Mouse (Mus musculus) forebrain, embryonic 10.5 days (tissue): ENCODE results near the gene Eps15l1. TPM values are rescaled to one million over a fixed set of nuclear protein-coding genes. Genes with fewer than 3 reads are reported as not detected.

ENCODE experiments used
- DNase-seq: peaks from one replicate; pipeline ENCODE4 v3.0.0-alpha.2; 2017; ENCODE audit warnings: low spot score; ENCODE audit errors: extremely low spot score
- H3K27ac ChIP-seq: fragments of 300-500 bp; sonication (generic); 2 replicates; pipeline ENCODE4 v1.5.1; 2016; ENCODE audit warnings: mild to moderate bottlenecking
- H3K27me3 ChIP-seq: fragments of 300-500 bp; sonication (generic); 2 replicates; pipeline ENCODE4 v1.6.1; 2016; ENCODE audit warnings: mild to moderate bottlenecking; ENCODE audit not compliant: poor library complexity, severe bottlenecking
- H3K36me3 ChIP-seq: fragments of 300-500 bp; sonication (generic); replicated peaks from 2 replicates; pipeline ENCODE4 v1.6.1; 2016; ENCODE audit warnings: mild to moderate bottlenecking, moderate library complexity
- H3K4me1 ChIP-seq: fragments of 300-500 bp; sonication (generic); 2 replicates; pipeline ENCODE4 v1.6.1; 2016
- H3K4me3 ChIP-seq: fragments of 300-500 bp; sonication (generic); 2 replicates; pipeline ENCODE4 v1.5.1; 2016; ENCODE audit warnings: mild to moderate bottlenecking, moderate library complexity
- H3K9me3 ChIP-seq: fragments of 300-500 bp; sonication (generic); 2 replicates; pipeline ENCODE4 v1.6.1; 2016; ENCODE audit warnings: mild to moderate bottlenecking, moderate library complexity
- WGBS: fragments of 180-500 bp; shearing (Covaris S2); methylation state at CpG from one replicate; pipeline ENCODE4 v1.1.7; 2016; 5-methylcytosine and 5-hydroxymethylcytosine counted together
- polyA plus RNA-seq: library from polyadenylated mRNA; unstranded; fragments of >200 nt; fragmentation: Nextera tagmentation; extraction: Ambion mirVana; gene quantifications from 2 replicates; pipeline ENCODE4 v1.2.1, GENCODE M21; 2016

Gene Eps15l1
- polyA plus RNA-seq, 1 experiment from 2014 or later: 72.9 TPM

GRCm38 (mm10) chr8:72336273-72336672, 85.0 kb downstream of the Eps15l1 start:
- Histone ChIP-seq H3K36me3 (peaks cover 61% of the 10 kb centered on the region), H3K9me3 (no peaks in the 10 kb centered on the region), H3K4me3 (no peak overlapping the region), H3K4me1 (peaks cover 10% of the 10 kb centered on the region), H3K27ac (no peak overlapping the region), H3K27me3 (no peaks in the 10 kb centered on the region)
- WGBS: 90% methylated on average over 2 of the region's 2 CpGs
- DNase-seq: no peak

- DNase-seq: no peak
- peaks cover 41% of the 10 kb centered on the region for H3K36me3 ChIP-seq
- no peaks in the 10 kb centered on the region for H3K9me3 ChIP-seq
- WGBS: 85% methylated on average over 4 of the region's 4 CpGs
- no peak overlapping the region for H3K27ac ChIP-seq
- H3K4me1 ChIP-seq: peaks cover 10% of the 10 kb centered on the region
- no peaks in the 10 kb centered on the region for H3K27me3 ChIP-seq
- H3K4me3 ChIP-seq: no peak overlapping the region
These were observed 87.1 kb downstream of the Eps15l1 start for GRCm38 (mm10) chr8:72334144-72334641.

GRCm38 (mm10) chr8:72333429-72334143, 87.7 kb downstream of the Eps15l1 start:
- no peak for DNase-seq
- WGBS: 52% methylated on average over 3 of the region's 3 CpGs
- Histone ChIP-seq H3K27me3 (no peaks in the 10 kb centered on the region), H3K4me1 (peaks cover 10% of the 10 kb centered on the region), H3K4me3 (no peak overlapping the region), H3K27ac (no peak overlapping the region), H3K36me3 (peaks cover 34% of the 10 kb centered on the region), H3K9me3 (no peaks in the 10 kb centered on the region)

GRCm38 (mm10) chr8:72331631-72332030, 89.6 kb downstream of the Eps15l1 start:
- Histone ChIP-seq H3K27ac (no peak overlapping the region), H3K27me3 (no peaks in the 10 kb centered on the region), H3K36me3 (peaks cover 15% of the 10 kb centered on the region), H3K4me3 (no peak overlapping the region), H3K4me1 (peaks cover 10% of the 10 kb centered on the region), H3K9me3 (no peaks in the 10 kb centered on the region)
- DNase-seq: no peak
- WGBS: 91% methylated on average over 4 of the region's 4 CpGs

- 87% methylated on average over 6 of the region's 6 CpGs for WGBS
- no peak overlapping the region for H3K27ac ChIP-seq
- peaks cover 10% of the 10 kb centered on the region for H3K4me1 ChIP-seq
- H3K9me3 ChIP-seq: no peaks in the 10 kb centered on the region
- H3K4me3 ChIP-seq: no peak overlapping the region
- DNase-seq: no peak
- H3K36me3 ChIP-seq: peaks cover 9% of the 10 kb centered on the region
- no peaks in the 10 kb centered on the region for H3K27me3 ChIP-seq
These were observed 90.3 kb downstream of the Eps15l1 start for GRCm38 (mm10) chr8:72330806-72331516.

- no peak for DNase-seq
- no peaks in the 10 kb centered on the region; the same call in 1 of the 2 replicates for H3K27me3 ChIP-seq
- H3K9me3 ChIP-seq: no peaks in the 10 kb centered on the region
- no peaks in the 10 kb centered on the region for H3K36me3 ChIP-seq
- H3K27ac ChIP-seq: no peak overlapping the region
- H3K4me3 ChIP-seq: no peak overlapping the region
- 91% methylated on average over 3 of the region's 3 CpGs for WGBS
- H3K4me1 ChIP-seq: peaks cover 10% of the 10 kb centered on the region
These were observed 92.1 kb downstream of the Eps15l1 start for GRCm38 (mm10) chr8:72329116-72329515.

- 74% methylated on average over 2 of the region's 2 CpGs for WGBS
- peaks cover 8% of the 10 kb centered on the region for H3K4me1 ChIP-seq
- no peak overlapping the region for H3K4me3 ChIP-seq
- peaks cover 39% of the 10 kb centered on the region for H3K27me3 ChIP-seq
- no peaks in the 10 kb centered on the region for H3K9me3 ChIP-seq
- no peaks in the 10 kb centered on the region for H3K36me3 ChIP-seq
- H3K27ac ChIP-seq: no peak overlapping the region
- DNase-seq: no peak
These were observed 96.6 kb downstream of the Eps15l1 start for GRCm38 (mm10) chr8:72324708-72325107.

GRCm38 (mm10) chr8:72324036-72324706, 97.1 kb downstream of the Eps15l1 start:
- H3K27me3 ChIP-seq: peaks cover 45% of the 10 kb centered on the region

GRCm38 (mm10) chr8:72323131-72323725, 98.0 kb downstream of the Eps15l1 start:
- Histone ChIP-seq H3K4me3 (no peak overlapping the region), H3K27me3 (peaks cover 54% of the 10 kb centered on the region), H3K36me3 (no peaks in the 10 kb centered on the region), H3K4me1 (peaks cover 23% of the 10 kb centered on the region), H3K9me3 (no peaks in the 10 kb centered on the region), H3K27ac (no peak overlapping the region)
- DNase-seq: no peak
- WGBS: 74% methylated on average over 6 of the region's 6 CpGs

More at GRCm38 (mm10) chr8:72324036-72324706, 97.1 kb downstream of the Eps15l1 start:
- DNase-seq: no peak
- Histone ChIP-seq H3K4me1 (peaks cover 13% of the 10 kb centered on the region), H3K4me3 (no peak overlapping the region), H3K27ac (no peak overlapping the region), H3K9me3 (no peaks in the 10 kb centered on the region), H3K36me3 (no peaks in the 10 kb centered on the region)
- 88% methylated on average over 10 of the region's 10 CpGs for WGBS

- Histone ChIP-seq H3K36me3 (no peaks in the 10 kb centered on the region), H3K27me3 (peaks cover 62% of the 10 kb centered on the region), H3K4me1 (peaks cover 28% of the 10 kb centered on the region), H3K4me3 (no peak overlapping the region), H3K9me3 (no peaks in the 10 kb centered on the region), H3K27ac (no peak overlapping the region)
- WGBS: 76% methylated on average over 7 of the region's 7 CpGs
- DNase-seq: no peak
These were observed 98.8 kb downstream of the Eps15l1 start for GRCm38 (mm10) chr8:72322471-72322889.

- no peak for DNase-seq
- Histone ChIP-seq H3K4me1 (peaks cover 28% of the 10 kb centered on the region), H3K36me3 (no peaks in the 10 kb centered on the region), H3K9me3 (no peaks in the 10 kb centered on the region), H3K27me3 (peaks cover 67% of the 10 kb centered on the region), H3K4me3 (no peak overlapping the region), H3K27ac (no peak overlapping the region)
- WGBS: 90% methylated on average over 20 of the region's 20 CpGs
These were observed 99.4 kb downstream of the Eps15l1 start for GRCm38 (mm10) chr8:72321635-72322441.
